Mouse (Mus musculus) embryonic facial prominence, embryonic 11.5 days (tissue): ENCODE measurements at regions not wholly inside any gene's neighbourhood (a gene's known extent, or its start where the extent isn't known, plus 50 kb on each side); places are given as distances from the start of the nearest gene placed in this dataset.

Experiments used
- ATAC-seq: fragments of 200-750 bp; cut with Nextera tagmentation; replicated peaks from 2 replicates; pipeline ENCODE4 v1.8.0; 2017; ENCODE audit warnings: low read depth; ENCODE audit not compliant: insufficient number of reproducible peaks, low FRiP score, low TSS enrichment
- DNase-seq: peaks from one replicate; pipeline ENCODE4 v3.0.0-alpha.2; 2015; ENCODE audit warnings: low spot score
- H3K27ac ChIP-seq: fragments of 300-500 bp; sonication (generic); replicated peaks from 2 replicates; pipeline ENCODE4 v1.5.1; 2014; ENCODE audit warnings: mild to moderate bottlenecking, low read depth, low read length, control low read depth
- H3K27me3 ChIP-seq: fragments of 300-500 bp; sonication (generic); 2 replicates; pipeline ENCODE4 v1.6.1; 2014; ENCODE audit warnings: mild to moderate bottlenecking, low read length, moderate library complexity, mixed read lengths; ENCODE audit not compliant: control insufficient read depth, insufficient read depth
- H3K36me3 ChIP-seq: fragments of 300-500 bp; sonication (generic); replicated peaks from 2 replicates; pipeline ENCODE4 v1.6.1; 2014; ENCODE audit warnings: low read depth, mild to moderate bottlenecking, low read length, moderate library complexity, mixed read lengths; ENCODE audit not compliant: control insufficient read depth, insufficient read depth
- H3K4me1 ChIP-seq: fragments of 300-500 bp; sonication (generic); 2 replicates; pipeline ENCODE4 v1.6.1; 2014; ENCODE audit warnings: low read length, mixed read lengths; ENCODE audit not compliant: control insufficient read depth, insufficient read depth
- H3K4me2 ChIP-seq: fragments of 300-500 bp; sonication (generic); 2 replicates; pipeline ENCODE4 v1.6.1; 2014; ENCODE audit warnings: low read depth, mild to moderate bottlenecking, control low read depth, low read length, moderate library complexity
- H3K4me3 ChIP-seq: fragments of 300-500 bp; sonication (generic); 2 replicates; pipeline ENCODE4 v1.5.1; 2014; ENCODE audit warnings: low read depth, low read length, control low read depth
- H3K9ac ChIP-seq: fragments of 300-500 bp; sonication (generic); replicated peaks from 2 replicates; pipeline ENCODE4 v1.6.1; 2014; ENCODE audit warnings: mild to moderate bottlenecking, control low read depth, low read length
- H3K9me3 ChIP-seq: fragments of 300-500 bp; sonication (generic); replicated peaks from 2 replicates; pipeline ENCODE4 v1.6.1; 2016; ENCODE audit warnings: mild to moderate bottlenecking, low read length, inconsistent platforms, mixed read lengths; ENCODE audit not compliant: control insufficient read depth
- WGBS: fragments of 180-500 bp; shearing (Covaris S2); extraction: QIAGEN DNeasy Blood & Tissue Kit; methylation state at CpG from one replicate; pipeline ENCODE4 v1.1.7; 2014; 5-methylcytosine and 5-hydroxymethylcytosine counted together

DNA sequence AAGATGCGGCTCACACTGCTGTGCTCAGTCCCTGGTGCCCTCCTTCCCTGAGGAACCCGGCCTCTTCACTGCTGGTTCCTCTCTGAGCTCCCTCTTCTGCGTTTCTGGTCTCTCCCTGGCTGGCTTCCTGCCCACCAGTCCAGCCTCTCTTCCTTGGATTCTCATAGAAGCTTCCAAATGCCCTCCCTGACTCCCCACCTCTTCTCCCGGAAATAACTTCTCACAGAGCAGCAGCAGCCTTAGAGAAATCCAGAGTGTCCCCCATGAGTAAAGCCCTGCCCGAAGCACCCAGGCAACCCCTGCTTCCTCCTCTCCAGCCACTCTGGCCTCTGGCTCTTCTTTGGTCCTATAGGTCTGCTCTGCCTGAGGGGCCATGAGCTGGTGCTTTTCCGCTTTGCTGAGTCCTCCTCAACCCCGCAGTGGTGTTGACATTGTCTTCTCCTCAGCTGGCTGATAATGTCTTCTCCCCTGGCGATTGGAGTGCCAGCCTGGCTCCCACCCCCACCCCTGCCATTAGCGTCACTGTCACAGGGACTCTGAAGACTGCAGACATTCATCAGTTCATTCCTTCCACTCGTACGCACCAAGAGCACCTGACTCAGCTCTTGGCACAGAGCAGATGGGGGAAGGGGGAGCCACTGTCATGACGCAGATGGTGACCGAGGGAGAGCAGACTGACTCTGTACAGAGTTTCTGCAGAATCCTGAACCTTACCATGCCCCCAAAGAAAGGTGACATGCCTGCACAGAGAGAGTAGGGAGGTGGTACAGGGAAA is 247.1 kb downstream of the Matn1 start:
- Histone ChIP-seq H3K4me2 (no peak overlapping the region), H3K4me3 (no peak overlapping the region), H3K9ac (no peak overlapping the region), H3K36me3 (no peaks in the 10 kb centered on the region), H3K27me3 (no peaks in the 10 kb centered on the region), H3K4me1 (no peaks in the 10 kb centered on the region), H3K9me3 (no peaks in the 10 kb centered on the region), H3K27ac (no peak overlapping the region)
- 78% methylated on average over 13 of the region's 13 CpGs for WGBS
- ATAC-seq: no peak
- no peak for DNase-seq

DNA sequence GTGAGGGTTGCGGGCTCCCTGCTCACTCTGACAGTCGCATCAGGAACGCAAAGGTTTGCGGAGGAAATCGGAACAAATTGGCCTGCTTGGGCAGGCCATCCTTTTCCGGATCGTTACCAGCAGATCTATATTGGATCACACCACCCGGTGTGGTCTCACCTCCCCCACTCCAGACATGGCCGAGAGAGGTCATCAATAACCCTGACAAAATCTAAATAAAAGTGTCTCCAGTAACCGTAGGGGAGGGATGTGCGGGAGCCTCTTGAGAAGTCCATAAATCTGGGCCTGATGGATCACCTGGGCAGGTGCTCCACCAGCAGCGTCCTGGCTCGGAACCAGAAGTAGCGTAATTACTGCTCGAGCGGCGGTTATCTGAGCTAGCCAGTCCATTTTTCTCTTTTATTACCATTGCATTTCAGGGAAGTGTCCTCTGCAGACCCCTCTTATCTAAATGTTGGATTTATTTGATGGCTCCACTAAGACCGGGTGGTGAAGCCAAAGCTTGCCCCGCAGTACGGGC is 249.8 kb downstream of the Matn1 start:
- Histone ChIP-seq H3K9ac (no peak overlapping the region), H3K27ac (no peak overlapping the region), H3K4me2 (no peak overlapping the region), H3K36me3 (no peaks in the 10 kb centered on the region), H3K4me3 (no peak overlapping the region), H3K4me1 (no peaks in the 10 kb centered on the region), H3K27me3 (no peaks in the 10 kb centered on the region), H3K9me3 (no peaks in the 10 kb centered on the region)
- 90% methylated on average over 20 of the region's 20 CpGs for WGBS
- ATAC-seq (no peak), DNase-seq (no peak)

DNA sequence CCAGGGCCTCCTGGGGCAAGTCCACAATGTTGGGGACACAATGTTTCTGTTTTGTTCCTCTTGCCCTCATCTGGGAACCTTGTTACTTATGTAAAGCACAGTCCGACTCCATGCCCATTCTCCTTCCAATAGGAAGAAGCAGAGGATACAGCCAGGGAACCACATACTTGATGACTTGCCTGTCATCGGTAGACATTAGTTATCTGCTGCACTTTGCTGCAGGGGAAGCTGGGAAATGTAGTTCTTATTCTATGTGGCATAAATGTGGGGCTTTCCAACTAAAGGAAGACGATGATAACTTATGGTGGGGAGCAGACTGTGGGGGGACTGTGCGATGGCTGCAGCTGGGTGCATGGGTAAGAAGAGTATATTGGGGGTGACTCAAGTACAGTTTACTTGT is 252.0 kb downstream of the Matn1 start:
- 90% methylated on average over 4 of the region's 4 CpGs for WGBS
- Histone ChIP-seq H3K36me3 (no peaks in the 10 kb centered on the region), H3K27me3 (no peaks in the 10 kb centered on the region), H3K9ac (no peak overlapping the region), H3K4me2 (no peak overlapping the region), H3K9me3 (no peaks in the 10 kb centered on the region), H3K4me3 (no peak overlapping the region), H3K4me1 (no peaks in the 10 kb centered on the region), H3K27ac (no peak overlapping the region)
- ATAC-seq (no peak), DNase-seq (no peak)

DNA sequence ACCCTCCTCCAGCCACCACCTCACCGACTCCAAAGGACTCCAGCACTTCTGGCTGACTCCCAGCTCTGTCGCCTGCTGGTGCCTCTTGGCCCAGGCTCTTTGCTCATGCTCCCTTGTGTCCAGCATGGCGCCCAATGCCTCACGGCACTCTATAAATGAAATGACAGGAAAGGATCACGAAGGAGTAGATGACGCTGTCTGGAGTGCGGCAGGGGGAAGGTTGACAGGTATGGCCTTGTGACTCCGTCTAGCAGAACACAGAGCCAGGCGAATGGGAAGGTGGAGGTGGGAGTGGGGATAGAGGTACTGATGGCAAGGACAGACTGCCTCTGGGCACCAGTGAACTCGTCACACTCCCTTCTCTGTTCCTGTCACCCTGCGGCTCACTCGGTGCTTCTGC is 259.5 kb downstream of the Matn1 start:
- no peak overlapping the region for H3K27ac ChIP-seq
- 84% methylated on average over 12 of the region's 12 CpGs for WGBS
- no peaks in the 10 kb centered on the region for H3K27me3 ChIP-seq
- H3K4me1 ChIP-seq: no peaks in the 10 kb centered on the region
- H3K36me3 ChIP-seq: no peaks in the 10 kb centered on the region
- no peak overlapping the region for H3K9ac ChIP-seq
- no peak overlapping the region for H3K4me3 ChIP-seq
- H3K4me2 ChIP-seq: no peak overlapping the region
- DNase-seq: no peak
- ATAC-seq: no peak
- no peaks in the 10 kb centered on the region for H3K9me3 ChIP-seq

DNA sequence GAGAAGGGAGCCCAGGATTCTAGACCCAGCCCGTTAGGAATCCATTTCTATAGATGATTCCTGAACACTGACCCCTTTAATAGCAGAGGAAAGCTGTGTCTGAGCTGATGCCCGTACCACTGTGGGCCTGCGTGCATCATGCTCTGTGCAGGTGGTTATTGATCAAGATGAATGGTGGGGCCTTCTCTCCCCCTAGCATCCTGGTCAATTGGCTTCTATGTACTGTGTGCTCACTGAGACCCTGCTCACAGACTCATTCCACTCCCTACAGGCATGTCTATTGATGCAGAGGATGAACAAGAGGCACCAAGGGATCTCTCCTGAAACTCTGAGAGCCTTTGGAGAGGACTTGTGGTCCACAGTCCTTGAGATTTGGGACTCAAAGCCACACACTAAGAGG is 260.5 kb downstream of the Matn1 start:
- Histone ChIP-seq H3K9ac (no peak overlapping the region), H3K4me3 (no peak overlapping the region), H3K36me3 (no peaks in the 10 kb centered on the region), H3K27me3 (no peaks in the 10 kb centered on the region), H3K4me1 (no peaks in the 10 kb centered on the region), H3K9me3 (no peaks in the 10 kb centered on the region), H3K4me2 (no peak overlapping the region), H3K27ac (no peak overlapping the region)
- DNase-seq: no peak
- ATAC-seq: no peak
- 86% methylated on average over 3 of the region's 3 CpGs for WGBS

DNA sequence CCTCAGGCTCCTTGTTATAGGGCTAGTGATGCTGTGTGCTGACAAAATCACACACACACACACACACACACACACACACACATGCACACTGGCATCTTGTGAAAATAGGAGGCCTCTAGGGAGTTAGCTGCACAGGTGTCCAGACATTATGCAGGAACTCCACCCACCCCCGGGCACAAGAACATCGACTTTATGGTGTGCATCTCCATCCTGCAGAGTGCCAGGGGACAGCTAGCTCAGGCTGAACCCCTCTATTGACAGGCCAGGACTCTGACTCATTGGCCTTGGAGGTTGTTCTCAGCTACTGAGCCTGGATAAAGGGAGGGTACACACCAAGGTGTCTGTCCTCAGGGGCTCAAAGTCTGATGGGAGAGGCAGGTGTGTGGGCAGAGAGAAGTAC is 260.9 kb downstream of the Matn1 start:
- Histone ChIP-seq H3K27ac (no peak overlapping the region), H3K4me1 (no peaks in the 10 kb centered on the region), H3K9ac (no peak overlapping the region), H3K27me3 (no peaks in the 10 kb centered on the region), H3K36me3 (no peaks in the 10 kb centered on the region), H3K4me2 (no peak overlapping the region), H3K9me3 (no peaks in the 10 kb centered on the region), H3K4me3 (no peak overlapping the region)
- DNase-seq: no peak
- 81% methylated on average over 2 of the region's 2 CpGs for WGBS
- no peak for ATAC-seq

DNA sequence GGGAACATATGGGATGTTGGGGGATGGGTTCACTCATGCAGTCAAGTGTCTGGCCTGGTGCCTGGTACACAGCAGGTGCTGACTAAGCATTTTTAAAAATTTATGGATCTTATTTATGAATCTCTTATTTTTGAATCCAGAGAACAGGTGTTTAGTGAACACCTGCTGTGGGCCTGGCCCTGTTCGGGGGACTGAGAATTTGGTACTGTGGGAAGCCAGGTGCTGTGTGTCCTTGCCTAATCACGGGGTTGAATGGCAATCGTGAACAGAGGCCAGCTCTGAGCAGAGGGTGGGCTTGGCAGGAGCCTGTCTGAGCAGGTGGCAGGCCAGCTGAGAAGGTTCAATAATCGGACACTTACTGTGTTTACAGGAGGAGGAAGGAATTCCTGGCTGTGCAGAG is 261.5 kb downstream of the Matn1 start:
- H3K4me2 ChIP-seq: no peak overlapping the region
- H3K4me3 ChIP-seq: no peak overlapping the region
- ATAC-seq: no peak
- H3K4me1 ChIP-seq: no peaks in the 10 kb centered on the region
- no peaks in the 10 kb centered on the region for H3K27me3 ChIP-seq
- no peak for DNase-seq
- no peak overlapping the region for H3K9ac ChIP-seq
- no peaks in the 10 kb centered on the region for H3K9me3 ChIP-seq
- H3K27ac ChIP-seq: no peak overlapping the region
- H3K36me3 ChIP-seq: no peaks in the 10 kb centered on the region
- 75% methylated on average over 4 of the region's 4 CpGs for WGBS

DNA sequence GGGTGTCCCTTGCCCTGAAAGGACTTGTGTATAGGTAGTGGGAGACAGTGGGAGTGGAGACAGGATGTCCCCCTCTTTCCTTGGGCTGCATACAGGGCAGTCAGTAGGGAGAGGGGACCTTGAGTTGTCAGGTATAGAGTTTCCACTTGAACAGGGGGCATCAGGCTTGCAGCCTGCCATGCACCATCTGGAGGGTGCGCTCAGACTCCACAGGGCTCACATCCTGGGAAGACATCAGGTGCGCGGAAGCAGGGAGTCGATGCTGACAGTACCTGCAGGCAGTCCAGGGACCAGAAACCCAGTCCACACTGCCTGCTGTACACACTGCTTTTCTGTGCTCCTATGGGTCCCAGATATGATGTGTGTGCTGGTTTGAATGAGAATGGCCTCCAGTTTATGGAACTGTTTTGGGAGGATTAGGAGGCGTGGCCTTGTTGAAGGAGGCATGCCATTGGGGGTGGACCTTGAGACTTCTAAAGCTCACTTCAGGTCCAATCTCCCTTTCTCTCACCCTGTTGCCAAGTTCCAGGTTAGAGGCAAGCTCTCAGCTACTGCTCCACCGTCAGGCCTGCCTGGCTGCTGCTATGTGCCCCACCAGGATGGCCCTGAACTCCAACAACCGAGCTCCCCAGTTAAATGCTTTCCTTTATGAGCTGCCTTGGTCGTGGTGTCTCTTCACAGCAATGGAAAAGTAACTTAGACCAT is 262.1 kb downstream of the Matn1 start:
- Histone ChIP-seq H3K4me1 (no peaks in the 10 kb centered on the region), H3K27me3 (no peaks in the 10 kb centered on the region), H3K27ac (no peak overlapping the region), H3K36me3 (no peaks in the 10 kb centered on the region), H3K9me3 (no peaks in the 10 kb centered on the region), H3K9ac (no peak overlapping the region), H3K4me3 (no peak overlapping the region), H3K4me2 (no peak overlapping the region)
- 87% methylated on average over 8 of the region's 8 CpGs for WGBS
- DNase-seq (no peak), ATAC-seq (no peak)
